Mouse (Mus musculus) G1E (cell line): ENCODE measurements around the gene Olfr455. TPM values are rescaled to one million over a fixed set of nuclear protein-coding genes. Genes with fewer than 3 reads are reported as not detected.

Source experiments
- ATAC-seq: 2 replicates; pipeline ENCODE4 v1.8.0; 2016; ENCODE audit warnings: mild to moderate bottlenecking; ENCODE audit not compliant: insufficient number of reproducible peaks, poor library complexity, low FRiP score, severe bottlenecking; ENCODE audit errors: extremely low read depth
- DNase-seq: peaks from one replicate; pipeline ENCODE4 v3.0.0; 2012; ENCODE audit warnings: low spot score
- H3K27me3 ChIP-seq: 2 replicates; pipeline ENCODE4 v1.6.1; 2012; ENCODE audit warnings: mild to moderate bottlenecking, low read length, inconsistent platforms; ENCODE audit not compliant: insufficient read depth
- H3K36me3 ChIP-seq: replicated peaks from 2 replicates; pipeline ENCODE3; 2012; ENCODE audit warnings: mild to moderate bottlenecking, inconsistent platforms
- H3K4me1 ChIP-seq: 2 replicates; pipeline ENCODE4 v1.6.1; 2012; ENCODE audit warnings: low read depth, low read length, inconsistent platforms, mixed read lengths; ENCODE audit not compliant: insufficient read depth
- H3K4me3 ChIP-seq: 2 replicates; pipeline ENCODE4 v1.5.1; 2012; ENCODE audit warnings: low read depth, mild to moderate bottlenecking, inconsistent platforms, low read length, moderate library complexity, mixed read lengths
- H3K9me3 ChIP-seq: replicated peaks from 2 replicates; pipeline ENCODE4 v1.6.1; 2012; ENCODE audit warnings: inconsistent platforms
- CTCF ChIP-seq: IDR thresholded peaks from 2 replicates; pipeline ENCODE4 v1.5.1; 2012; ENCODE audit warnings: low read depth, low read length, inconsistent platforms, mixed read lengths
- GATA1 ChIP-seq: IDR thresholded peaks from 2 replicates; pipeline ENCODE4 v1.6.1; 2012; ENCODE audit warnings: borderline replicate concordance, low read length, inconsistent platforms, mixed read lengths
- GATA2 ChIP-seq: IDR thresholded peaks from 2 replicates; pipeline ENCODE4 v1.6.1; 2012; ENCODE audit warnings: low read depth, low read length, inconsistent platforms, borderline replicate concordance
- POLR2AphosphoS5 ChIP-seq: IDR thresholded peaks from 2 replicates; pipeline ENCODE4 v1.6.1; 2012; ENCODE audit warnings: low read depth, low read length, inconsistent platforms; ENCODE audit not compliant: insufficient replicate concordance
- TAL1 ChIP-seq: conservative IDR thresholded peaks from 2 replicates; pipeline ENCODE4 v1.6.1; 2012; ENCODE audit warnings: low read depth, low read length, inconsistent platforms, mixed read lengths
- polyA plus RNA-seq: library from polyadenylated mRNA; stranded (reverse); fragments of >175 nt; gene quantifications from 2 replicates; pipeline ENCODE4 v1.2.3, GENCODE M21; 2012
- total RNA-seq, 2 experiments: library from RNA; stranded (forward) in 1 of 2; stranded (reverse) in 1 of 2; fragments of 200-1000 nt in 1 of 2; fragments of >200 nt in 1 of 2; fragmentation: Nextera tagmentation in 1 of 2; gene quantifications; 2 replicates each; pipeline ENCODE4 v1.2.3; 2014 to 2017

Olfr455 gene
- total and polyA plus RNA-seq, 3 experiments, result not detected

- no peaks in the 10 kb centered on the region for H3K36me3 ChIP-seq
- no peak for DNase-seq
- H3K4me1 ChIP-seq, result no peaks in the 10 kb centered on the region
- TF ChIP-seq GATA1 (no peak), TAL1 (no peak), POLR2AphosphoS5 (no peak), GATA2 (no peak), CTCF (no peak)
- no peak for ATAC-seq
- no peaks in the 10 kb centered on the region for H3K27me3 ChIP-seq
- no peak overlapping the region for H3K4me3 ChIP-seq
- no peaks in the 10 kb centered on the region for H3K9me3 ChIP-seq
Measured at GRCm38 (mm10) chr6:42577433-42577832, 30.0 kb upstream of the Olfr455 start.

- H3K36me3 ChIP-seq, result no peaks in the 10 kb centered on the region
- H3K4me3 ChIP-seq, result no peak overlapping the region
- no peak for ATAC-seq
- TF ChIP-seq GATA1 (no peak), GATA2 (no peak), POLR2AphosphoS5 (no peak), CTCF (no peak), TAL1 (no peak)
- DNase-seq, result no peak
- H3K27me3 ChIP-seq, result no peaks in the 10 kb centered on the region
- no peaks in the 10 kb centered on the region for H3K4me1 ChIP-seq
- no peaks in the 10 kb centered on the region for H3K9me3 ChIP-seq
Measured at GRCm38 (mm10) chr6:42568205-42568604, 20.8 kb upstream of the Olfr455 start.

GRCm38 (mm10) chr6:42566076-42566598 is 18.8 kb upstream of the Olfr455 start:
- H3K4me1 ChIP-seq, result no peaks in the 10 kb centered on the region
- DNase-seq (no peak), ATAC-seq (no peak)
- H3K9me3 ChIP-seq, result no peaks in the 10 kb centered on the region
- H3K36me3 ChIP-seq, result no peaks in the 10 kb centered on the region
- H3K4me3 ChIP-seq, result no peak overlapping the region
- TF ChIP-seq POLR2AphosphoS5, result no peak
- TF ChIP-seq TAL1, result no peak
- no peak for TF ChIP-seq GATA2
- TF ChIP-seq CTCF, result no peak
- no peak for TF ChIP-seq GATA1
- no peaks in the 10 kb centered on the region for H3K27me3 ChIP-seq

- H3K36me3 ChIP-seq, result no peaks in the 10 kb centered on the region
- DNase-seq (no peak), ATAC-seq (no peak)
- TF ChIP-seq GATA2 (no peak), GATA1 (no peak), TAL1 (no peak), CTCF (no peak), POLR2AphosphoS5 (no peak)
- H3K27me3 ChIP-seq, result no peaks in the 10 kb centered on the region
- no peaks in the 10 kb centered on the region for H3K4me1 ChIP-seq
- no peak overlapping the region for H3K4me3 ChIP-seq
- H3K9me3 ChIP-seq, result no peaks in the 10 kb centered on the region
Measured at GRCm38 (mm10) chr6:42562280-42562679, 14.9 kb upstream of the Olfr455 start.

- no peaks in the 10 kb centered on the region for H3K36me3 ChIP-seq
- no peaks in the 10 kb centered on the region for H3K27me3 ChIP-seq
- no peaks in the 10 kb centered on the region for H3K4me1 ChIP-seq
- ATAC-seq, result no peak
- no peaks in the 10 kb centered on the region for H3K9me3 ChIP-seq
- TF ChIP-seq GATA2 (no peak), GATA1 (no peak), POLR2AphosphoS5 (no peak), TAL1 (no peak), CTCF (no peak)
- no peak for DNase-seq
- H3K4me3 ChIP-seq, result no peak overlapping the region
Measured at GRCm38 (mm10) chr6:42560885-42561284, 13.5 kb upstream of the Olfr455 start.

GRCm38 (mm10) chr6:42558641-42559040 is 11.3 kb upstream of the Olfr455 start:
- Histone ChIP-seq H3K27me3 (peaks cover 4% of the 10 kb centered on the region; the same call in 1 of the 2 replicates), H3K9me3 (no peaks in the 10 kb centered on the region), H3K4me3 (no peak overlapping the region), H3K36me3 (no peaks in the 10 kb centered on the region), H3K4me1 (no peaks in the 10 kb centered on the region)
- no peak for ATAC-seq
- TF ChIP-seq GATA1 (no peak), POLR2AphosphoS5 (no peak), CTCF (no peak), GATA2 (no peak), TAL1 (no peak)
- DNase-seq, result no peak

GRCm38 (mm10) chr6:42546180-42546579 is 1.2 kb downstream of the Olfr455 start:
- no peak for DNase-seq
- TF ChIP-seq GATA1 (no peak), TAL1 (no peak), POLR2AphosphoS5 (no peak), GATA2 (no peak), CTCF (no peak)
- ATAC-seq, result no peak
- Histone ChIP-seq H3K27me3 (no peaks in the 10 kb centered on the region), H3K4me3 (no peak overlapping the region), H3K36me3 (no peaks in the 10 kb centered on the region), H3K9me3 (no peaks in the 10 kb centered on the region), H3K4me1 (no peaks in the 10 kb centered on the region)
